ENCODE assay signal across 8 mouse cellular contexts in genomic region chr8:12502321-12502775, GRCm38 (mm10).
DNase-seq lines count a peak whose midpoint lies in the region; ATAC-seq and TF ChIP-seq lines count a peak whose summit lies in the region.

No protein-coding gene starts in this region.

- no peaks in the 10 kb centered on the region for H3K27me3 ChIP-seq in testis, adult 2 months (ENCODE audit: control insufficient read depth, insufficient read depth, low read length)
- peaks cover 82% of the 10 kb centered on the region for H3K27me3 ChIP-seq in hindbrain, embryonic 10.5 days (ENCODE audit: insufficient read depth, poor library complexity, severe bottlenecking)
- peaks cover 90% of the 10 kb centered on the region for H3K27me3 ChIP-seq in lung, embryonic 15.5 days
- H3K27me3 ChIP-seq in stomach, embryonic 15.5 days (replicated peaks): peaks cover 75% of the 10 kb centered on the region

- H3K4me2 ChIP-seq in lung, embryonic 15.5 days: peak overlapping the region; percentile 41
- peak overlapping the region; percentile 50 for H3K4me2 ChIP-seq in stomach, embryonic 15.5 days

- peak overlapping the region; percentile 49 for H3K4me3 ChIP-seq in testis, adult 2 months (ENCODE audit: control insufficient read depth, low read depth, low read length)
- peak overlapping the region; percentile 43 for H3K4me3 ChIP-seq in hindbrain, embryonic 10.5 days
- peak overlapping the region; percentile 12; the same call in 1 of the 2 replicates for H3K4me3 ChIP-seq in lung, embryonic 15.5 days
- H3K4me3 ChIP-seq in stomach, embryonic 15.5 days (replicated peaks): peak overlapping the region; percentile 27

- H3K27ac ChIP-seq in testis, adult 2 months (ENCODE audit: control insufficient read depth, insufficient read depth, low read depth, low read length): no peak overlapping the region
- peak overlapping the region; percentile 87 for H3K27ac ChIP-seq in hindbrain, embryonic 10.5 days
- H3K27ac ChIP-seq in lung, embryonic 15.5 days: no peak overlapping the region
- no peak overlapping the region for H3K27ac ChIP-seq in stomach, embryonic 15.5 days

- no peak for TF ChIP-seq POLR2A in testis, adult 2 months (IDR thresholded peaks at IDR 0.05; ENCODE audit: control insufficient read depth, low read depth, low read length)

- peaks cover 5% of the 10 kb centered on the region for H3K4me1 ChIP-seq in testis, adult 2 months (ENCODE audit: control insufficient read depth, insufficient read depth, low read length)
- H3K4me1 ChIP-seq in hindbrain, embryonic 10.5 days (replicated peaks): peaks cover 74% of the 10 kb centered on the region
- H3K4me1 ChIP-seq in lung, embryonic 15.5 days: no peaks in the 10 kb centered on the region
- H3K4me1 ChIP-seq in stomach, embryonic 15.5 days: 0 out of 2 replicates have a peak, but pooled peaks cover 8% of the 10 kb centered on the region

- DNase-seq in testis, postnatal 14 days (ENCODE audit: low spot score): no peak
- DNase-seq in hindbrain, embryonic 10.5 days (ENCODE audit: low spot score): peak; percentile 71
- no peak for DNase-seq in layer of hippocampus, adult 18-20 months (ENCODE audit: low spot score in 2 of 2)
- no peak for DNase-seq in cerebellum, postnatal 4 days (ENCODE audit: low spot score in 2 of 2)
- no peak for DNase-seq in gastrocnemius, adult 18-20 months (ENCODE audit: low spot score)

- no peak for TF ChIP-seq CTCF in testis, adult 2 months (IDR thresholded peaks at IDR 0.05; ENCODE audit: control insufficient read depth, insufficient read depth, insufficient replicate concordance, low read depth, low read length)

- no peak for ATAC-seq in lung, embryonic 15.5 days (ENCODE audit: borderline replicate concordance, extremely low read depth, low FRiP score, low TSS enrichment)
- ATAC-seq in stomach, embryonic 15.5 days (ENCODE audit: insufficient read depth, low FRiP score, low read depth): no peak

- WGBS in hindbrain, embryonic 10.5 days: under 1% methylated on average over 22 of the region's 22 CpGs
- WGBS in lung, embryonic 15.5 days: under 1% methylated on average over 22 of the region's 22 CpGs
- under 1% methylated on average over 22 of the region's 22 CpGs for WGBS in stomach, embryonic 15.5 days

- H3K36me3 ChIP-seq in testis, adult 2 months (ENCODE audit: control insufficient read depth, insufficient read depth, low read length): no peaks in the 10 kb centered on the region
- no peaks in the 10 kb centered on the region for H3K36me3 ChIP-seq in hindbrain, embryonic 10.5 days
- H3K36me3 ChIP-seq in lung, embryonic 15.5 days: no peaks in the 10 kb centered on the region
- H3K36me3 ChIP-seq in stomach, embryonic 15.5 days: no peaks in the 10 kb centered on the region

- no peaks in the 10 kb centered on the region for H3K9me3 ChIP-seq in hindbrain, embryonic 10.5 days
- no peaks in the 10 kb centered on the region for H3K9me3 ChIP-seq in lung, embryonic 15.5 days
- H3K9me3 ChIP-seq in stomach, embryonic 15.5 days: no peaks in the 10 kb centered on the region

- no peak overlapping the region for H3K9ac ChIP-seq in lung, embryonic 15.5 days
- H3K9ac ChIP-seq in stomach, embryonic 15.5 days: no peak overlapping the region
